Mouse (Mus musculus): ENCODE data around the gene Gm45785. TPM values are rescaled to one million over a fixed set of nuclear protein-coding genes. Genes with fewer than 3 reads are reported as not detected.

The Gm45785 gene
- polyA plus RNA-seq, 1 experiment from 2014 or later, result not detected

- Histone ChIP-seq H3K4me3 (ENCODE audit: low read length) (no peak overlapping the region), H3K4me2 (ENCODE audit: low read depth, low read length) (no peak overlapping the region), H3K27ac (ENCODE audit: low read length) (no peak overlapping the region), H3K9me3 (ENCODE audit: control insufficient read depth, low read length) (no peaks in the 10 kb centered on the region), H3K36me3 (ENCODE audit: control insufficient read depth, insufficient read depth, low read length) (peaks cover 18% of the 10 kb centered on the region), H3K4me1 (replicated peaks; ENCODE audit: control insufficient read depth, insufficient read depth, low read length) (peaks cover 8% of the 10 kb centered on the region), H3K9ac (ENCODE audit: low read length) (no peak overlapping the region), H3K27me3 (ENCODE audit: control insufficient read depth, insufficient read depth, low read depth, low read length) (no peaks in the 10 kb centered on the region; the same call in 1 of the 2 replicates)
- WGBS, result 87% methylated on average over 10 of the region's 10 CpGs
- no peak for ATAC-seq (ENCODE audit: low read depth)
These were observed 7.5 kb downstream of the Gm45785 start for GRCm38 (mm10) chr7:140848591-140848990.

- 42% methylated on average over 11 of the region's 11 CpGs for WGBS
- peaks cover 12% of the 10 kb centered on the region for H3K36me3 ChIP-seq (ENCODE audit: control insufficient read depth, insufficient read depth, low read length)
- no peaks in the 10 kb centered on the region for H3K9me3 ChIP-seq (ENCODE audit: control insufficient read depth, low read length)
- H3K27ac ChIP-seq (ENCODE audit: low read length), result no peak within 1 kb of the TSS
- peaks cover 8% of the 10 kb centered on the region for H3K4me1 ChIP-seq (replicated peaks; ENCODE audit: control insufficient read depth, insufficient read depth, low read length)
- no peak within 1 kb of the TSS for H3K4me2 ChIP-seq (ENCODE audit: low read depth, low read length)
- ATAC-seq (ENCODE audit: low read depth), result 0 out of 2 replicates have a peak, but pooled peaks have one; percentile 6
- no peak within 1 kb of the TSS for H3K4me3 ChIP-seq (ENCODE audit: low read length)
- 0 out of 2 replicates have a peak within 1 kb of the TSS, but pooled peaks have one; percentile 19 for H3K9ac ChIP-seq (ENCODE audit: low read length)
- H3K27me3 ChIP-seq (ENCODE audit: control insufficient read depth, insufficient read depth, low read depth, low read length), result no peaks in the 10 kb centered on the region; the same call in 1 of the 2 replicates
These were observed 8.2 kb downstream of the Gm45785 start, which contains the start of gene Odf3 for GRCm38 (mm10) chr7:140847755-140848580. Gene Odf3 (plus strand): TSS chr7:140847805.

DNA sequence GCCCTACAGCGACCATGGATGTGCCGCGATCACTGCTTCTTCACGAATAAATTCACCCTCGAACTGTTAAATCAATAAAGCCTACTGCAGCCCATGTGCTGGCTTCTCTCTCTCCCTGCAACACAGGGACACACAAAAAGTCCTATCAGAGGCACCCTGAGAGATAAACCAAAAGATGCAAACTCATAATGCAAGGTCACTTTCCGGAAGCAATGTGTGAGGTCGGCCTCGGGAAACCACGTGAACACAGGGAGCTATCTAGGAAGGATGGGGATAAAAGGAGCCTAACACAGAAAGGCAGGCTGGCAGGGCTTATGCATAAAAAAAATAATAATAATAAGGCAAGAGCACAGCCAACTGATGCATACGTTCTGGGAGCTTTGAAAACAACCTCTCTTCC is 9.5 kb downstream of the Gm45785 start:
- Histone ChIP-seq H3K4me1 (replicated peaks; ENCODE audit: control insufficient read depth, insufficient read depth, low read length) (peaks cover 8% of the 10 kb centered on the region), H3K4me2 (ENCODE audit: low read depth, low read length) (no peak overlapping the region), H3K36me3 (ENCODE audit: control insufficient read depth, insufficient read depth, low read length) (peaks cover 3% of the 10 kb centered on the region; the same call in 1 of the 2 replicates), H3K27me3 (ENCODE audit: control insufficient read depth, insufficient read depth, low read depth, low read length) (peaks cover 3% of the 10 kb centered on the region; the same call in 1 of the 2 replicates), H3K9ac (ENCODE audit: low read length) (no peak overlapping the region), H3K27ac (ENCODE audit: low read length) (no peak overlapping the region), H3K9me3 (ENCODE audit: control insufficient read depth, low read length) (no peaks in the 10 kb centered on the region), H3K4me3 (ENCODE audit: low read length) (no peak overlapping the region)
- no peak for ATAC-seq (ENCODE audit: low read depth)
- 72% methylated on average over 10 of the region's 10 CpGs for WGBS

DNA sequence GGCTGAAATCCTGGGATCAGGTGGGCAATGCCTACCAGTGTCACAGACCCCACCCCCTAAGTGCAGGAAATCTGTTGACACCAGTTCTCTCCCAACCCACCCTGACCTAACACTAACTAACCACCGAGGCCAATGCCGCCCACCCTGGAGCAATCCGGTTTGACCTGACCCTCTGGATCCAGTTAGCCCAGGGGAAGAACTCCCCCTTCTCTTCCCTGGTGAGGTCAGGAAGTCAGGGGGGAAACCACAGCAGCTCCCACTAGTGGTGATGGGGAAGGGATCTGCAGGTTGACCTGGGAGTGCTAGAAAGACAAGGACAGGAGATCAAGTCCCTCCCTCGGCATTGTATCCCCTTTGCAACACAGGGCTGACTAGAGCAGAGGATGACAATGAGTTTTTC is 10.4 kb downstream of the Gm45785 start:
- Histone ChIP-seq H3K9me3 (ENCODE audit: control insufficient read depth, low read length) (no peaks in the 10 kb centered on the region), H3K4me1 (replicated peaks; ENCODE audit: control insufficient read depth, insufficient read depth, low read length) (peaks cover 8% of the 10 kb centered on the region), H3K9ac (ENCODE audit: low read length) (no peak overlapping the region), H3K27me3 (ENCODE audit: control insufficient read depth, insufficient read depth, low read depth, low read length) (peaks cover 3% of the 10 kb centered on the region; the same call in 1 of the 2 replicates), H3K27ac (ENCODE audit: low read length) (no peak overlapping the region), H3K4me2 (ENCODE audit: low read depth, low read length) (no peak overlapping the region), H3K36me3 (ENCODE audit: control insufficient read depth, insufficient read depth, low read length) (no peaks in the 10 kb centered on the region), H3K4me3 (ENCODE audit: low read length) (no peak overlapping the region)
- ATAC-seq (ENCODE audit: low read depth), result no peak
- WGBS, result 64% methylated on average over 4 of the region's 4 CpGs

DNA sequence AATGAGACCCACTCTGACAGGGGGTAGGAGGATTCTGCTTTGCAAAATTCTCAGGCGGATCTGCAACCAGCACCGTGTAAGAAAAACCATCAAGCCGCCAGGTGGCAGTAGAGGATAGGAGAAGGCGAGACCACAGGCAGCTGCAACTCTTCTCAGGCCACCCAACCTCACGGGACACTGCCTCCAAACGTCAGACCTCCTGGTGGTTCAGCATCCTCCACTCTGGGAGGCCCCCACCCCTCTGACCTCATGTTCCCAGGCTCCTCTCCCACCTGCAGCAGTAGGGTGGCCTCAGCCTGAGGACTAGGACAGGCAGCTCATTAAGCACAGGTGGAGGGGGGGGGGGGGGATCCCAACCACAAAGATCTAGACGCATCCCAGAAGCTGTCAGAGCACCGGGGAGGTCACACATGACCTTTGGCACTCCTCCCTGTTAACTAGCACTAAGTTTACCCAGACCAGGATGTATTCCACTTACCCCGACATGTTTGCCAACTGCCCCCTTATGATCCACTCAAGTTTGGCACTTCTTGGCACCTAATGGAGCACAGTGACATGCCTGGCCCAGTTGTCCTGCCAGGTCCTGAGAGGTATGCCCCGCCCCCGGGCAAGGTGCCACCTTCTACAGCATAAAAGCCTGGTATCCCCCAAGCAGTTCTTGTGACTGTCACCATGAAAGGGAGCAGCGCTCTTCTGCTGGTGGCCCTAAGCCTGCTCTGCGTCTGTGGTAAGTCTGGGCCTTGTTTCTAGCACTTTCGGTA is 11.0 kb downstream of the Gm45785 start, which contains the start of gene Scgb1c1:
TSS of gene Scgb1c1 (plus strand) at position 643 of the 761 bp plus-strand sequence.
- no peaks in the 10 kb centered on the region for H3K9me3 ChIP-seq (ENCODE audit: control insufficient read depth, low read length)
- 21% methylated on average over 14 of the region's 14 CpGs for WGBS
- peaks cover 3% of the 10 kb centered on the region; the same call in 1 of the 2 replicates for H3K27me3 ChIP-seq (ENCODE audit: control insufficient read depth, insufficient read depth, low read depth, low read length)
- H3K4me1 ChIP-seq (replicated peaks; ENCODE audit: control insufficient read depth, insufficient read depth, low read length), result peaks cover 8% of the 10 kb centered on the region
- no peak within 1 kb of the TSS for H3K4me2 ChIP-seq (ENCODE audit: low read depth, low read length)
- H3K27ac ChIP-seq (ENCODE audit: low read length), result no peak within 1 kb of the TSS
- no peaks in the 10 kb centered on the region for H3K36me3 ChIP-seq (ENCODE audit: control insufficient read depth, insufficient read depth, low read length)
- peak; percentile 90 for ATAC-seq (ENCODE audit: low read depth)
- H3K9ac ChIP-seq (ENCODE audit: low read length), result no peak within 1 kb of the TSS
- H3K4me3 ChIP-seq (ENCODE audit: low read length), result no peak within 1 kb of the TSS

GRCm38 (mm10) chr7:140843806-140844205 is 12.3 kb downstream of the Gm45785 start:
- 62% methylated on average over 7 of the region's 7 CpGs for WGBS
- Histone ChIP-seq H3K9me3 (ENCODE audit: control insufficient read depth, low read length) (no peaks in the 10 kb centered on the region), H3K27me3 (ENCODE audit: control insufficient read depth, insufficient read depth, low read depth, low read length) (peaks cover 3% of the 10 kb centered on the region; the same call in 1 of the 2 replicates), H3K4me3 (ENCODE audit: low read length) (no peak overlapping the region), H3K27ac (ENCODE audit: low read length) (no peak overlapping the region), H3K9ac (ENCODE audit: low read length) (no peak overlapping the region), H3K36me3 (ENCODE audit: control insufficient read depth, insufficient read depth, low read length) (no peaks in the 10 kb centered on the region), H3K4me2 (ENCODE audit: low read depth, low read length) (no peak overlapping the region), H3K4me1 (replicated peaks; ENCODE audit: control insufficient read depth, insufficient read depth, low read length) (peaks cover 8% of the 10 kb centered on the region)
- no peak for ATAC-seq (ENCODE audit: low read depth)

- peaks cover 3% of the 10 kb centered on the region; the same call in 1 of the 2 replicates for H3K27me3 ChIP-seq (ENCODE audit: control insufficient read depth, insufficient read depth, low read depth, low read length)
- ATAC-seq (ENCODE audit: low read depth), result no peak
- H3K4me2 ChIP-seq (ENCODE audit: low read depth, low read length), result 0 out of 2 replicates have a peak overlapping the region, but pooled peaks have one; percentile 20
- no peak overlapping the region for H3K4me3 ChIP-seq (ENCODE audit: low read length)
- no peaks in the 10 kb centered on the region for H3K36me3 ChIP-seq (ENCODE audit: control insufficient read depth, insufficient read depth, low read length)
- 32% methylated on average over 18 of the region's 19 CpGs for WGBS
- H3K9me3 ChIP-seq (ENCODE audit: control insufficient read depth, low read length), result no peaks in the 10 kb centered on the region
- peaks cover 3% of the 10 kb centered on the region; the same call in 1 of the 2 replicates for H3K4me1 ChIP-seq (replicated peaks; ENCODE audit: control insufficient read depth, insufficient read depth, low read length)
- H3K27ac ChIP-seq (ENCODE audit: low read length), result no peak overlapping the region
- no peak overlapping the region for H3K9ac ChIP-seq (ENCODE audit: low read length)
These were observed 15.1 kb downstream of the Gm45785 start for GRCm38 (mm10) chr7:140840750-140841735.

- no peaks in the 10 kb centered on the region for H3K36me3 ChIP-seq (ENCODE audit: control insufficient read depth, insufficient read depth, low read length)
- H3K27ac ChIP-seq (ENCODE audit: low read length), result no peak overlapping the region
- H3K9me3 ChIP-seq (ENCODE audit: control insufficient read depth, low read length), result no peaks in the 10 kb centered on the region
- WGBS, result 54% methylated on average over 5 of the region's 5 CpGs
- H3K4me2 ChIP-seq (ENCODE audit: low read depth, low read length), result no peak overlapping the region
- peaks cover 3% of the 10 kb centered on the region; the same call in 1 of the 2 replicates for H3K27me3 ChIP-seq (ENCODE audit: control insufficient read depth, insufficient read depth, low read depth, low read length)
- no peak overlapping the region for H3K9ac ChIP-seq (ENCODE audit: low read length)
- ATAC-seq (ENCODE audit: low read depth), result no peak
- no peak overlapping the region for H3K4me3 ChIP-seq (ENCODE audit: low read length)
- no peaks in the 10 kb centered on the region; the same call in 1 of the 2 replicates for H3K4me1 ChIP-seq (replicated peaks; ENCODE audit: control insufficient read depth, insufficient read depth, low read length)
These were observed 16.6 kb downstream of the Gm45785 start for GRCm38 (mm10) chr7:140839556-140839955.

All from lung, embryonic 16.5 days (tissue).